In genomic region chr12:32995081-32995834, GRCm38 (mm10) we compare ENCODE assay signal across 10 mouse cellular contexts. TPM values are rescaled to one million over a fixed set of nuclear protein-coding genes. Genes with fewer than 3 reads are reported as not detected.
DNase-seq lines count a peak whose midpoint lies in the region; ATAC-seq and TF ChIP-seq lines count a peak whose summit lies in the region.
"Had no signal": no experiment of that assay in that cellular context is flagged by ENCODE, and none has a peak within 500 bp of the region (broad histone marks: within the 10 kb centered on the region; RNA-seq: fewer than 3 reads in every experiment).

No protein-coding gene starts in this region.

- dilution Hi-C loops in CH12.LX (cut with MboI; ENCODE audit: extremely low pct_ligation_motif_present, extremely low pct_unique_long_range_greater_than_20kb, low sequenced_read_pairs) = no loop called here

- intact Hi-C loops in heart, adult 2 months (cut with DNase I) = no loop called here

- no peaks in the 10 kb centered on the region for H3K9me3 ChIP-seq in forebrain, embryonic 14.5 days (replicated peaks; ENCODE audit: control insufficient read depth, low read length)
- H3K9me3 ChIP-seq in forebrain, postnatal 0 days (ENCODE audit: low read length) = no peaks in the 10 kb centered on the region
- no peaks in the 10 kb centered on the region for H3K9me3 ChIP-seq in CH12.LX (replicated peaks; ENCODE audit: low read length)
- H3K9me3 ChIP-seq in neural tube, embryonic 15.5 days (replicated peaks) = no peaks in the 10 kb centered on the region
- H3K9me3 ChIP-seq: liver, embryonic 15.5 days had no signal

- no peaks in the 10 kb centered on the region for H3K79me2 ChIP-seq in CH12.LX (replicated peaks; ENCODE audit: control insufficient read depth, extremely low read depth, insufficient read depth, poor library complexity, severe bottlenecking)
- no peaks in the 10 kb centered on the region for H3K79me2 ChIP-seq in heart, adult 2 months (replicated peaks; ENCODE audit: control insufficient read depth, insufficient read depth, low read length)

- no peak for TF ChIP-seq CTCF in forebrain, postnatal 0 days (IDR thresholded peaks at IDR 0.05; ENCODE audit: low read depth)
- 0 out of 4 replicates have a peak, but pooled peaks of 1 of the 2 experiments have one; percentile 4 for TF ChIP-seq CTCF in CH12.LX (conservative IDR thresholded peaks at IDR 0.05 in 1 of 2, IDR thresholded peaks at IDR 0.05 in 1 of 2; ENCODE audit: low read depth in 2 of 2, low read length in 2 of 2)
- peak; percentile 23 for TF ChIP-seq CTCF in heart, adult 2 months (IDR thresholded peaks at IDR 0.05)

- WGBS in forebrain, embryonic 14.5 days = 80% methylated on average over 4 of the region's 4 CpGs
- WGBS in forebrain, postnatal 0 days = 81% methylated on average over 4 of the region's 4 CpGs
- WGBS in heart, adult 2 months = 40% methylated on average over 4 of the region's 4 CpGs
- 88% methylated on average over 4 of the region's 4 CpGs for WGBS in neural tube, embryonic 15.5 days

- peak; percentile 17 for DNase-seq in forebrain, embryonic 14.5 days (ENCODE audit: low spot score)
- no peak for DNase-seq in forebrain, postnatal 0 days
- no peak for DNase-seq in CH12.LX (ENCODE audit: extremely low read depth)
- peak; percentile 39 to 55 for DNase-seq in heart, adult 2 months
- peak; percentile 78 to 80 for DNase-seq in lung, adult 18-20 months
- no peak for DNase-seq in neural tube, embryonic 10.5 days (ENCODE audit: extremely low spot score, low spot score)
- no peak for DNase-seq in yolk sac, embryonic 10.5 days (ENCODE audit: low spot score)

- no peaks in the 10 kb centered on the region for H3K27me3 ChIP-seq in forebrain, embryonic 14.5 days (replicated peaks; ENCODE audit: control insufficient read depth, insufficient read depth, low read length)
- H3K27me3 ChIP-seq in forebrain, postnatal 0 days (ENCODE audit: insufficient read depth, low read length) = no peaks in the 10 kb centered on the region
- no peaks in the 10 kb centered on the region for H3K27me3 ChIP-seq in CH12.LX (replicated peaks)
- no peaks in the 10 kb centered on the region for H3K27me3 ChIP-seq in heart, adult 2 months (ENCODE audit: control insufficient read depth, insufficient read depth, low read length)
- H3K27me3 ChIP-seq in neural tube, embryonic 15.5 days (replicated peaks) = no peaks in the 10 kb centered on the region
- H3K27me3 ChIP-seq: liver, embryonic 15.5 days had no signal

- TF ChIP-seq POLR2A in CH12.LX (IDR thresholded peaks at IDR 0.05; ENCODE audit: low read depth, low read length) = no peak
- TF ChIP-seq POLR2A in heart, adult 2 months (IDR thresholded peaks at IDR 0.05; ENCODE audit: insufficient read depth, low read depth, low read length) = no peak

- H3K4me3 ChIP-seq in forebrain, embryonic 14.5 days (ENCODE audit: low read depth, low read length) = no peak overlapping the region
- no peak overlapping the region for H3K4me3 ChIP-seq in forebrain, postnatal 0 days (ENCODE audit: low read depth, low read length)
- H3K4me3 ChIP-seq in CH12.LX (replicated peaks in 1 of 3; ENCODE audit: low read depth in 2 of 3, low read length in 2 of 3, poor library complexity in 1 of 3) = no peak overlapping the region
- no peak overlapping the region for H3K4me3 ChIP-seq in heart, adult 2 months
- H3K4me3 ChIP-seq in neural tube, embryonic 15.5 days (replicated peaks) = no peak overlapping the region
- H3K4me3 ChIP-seq: liver, embryonic 15.5 days had no signal

- TF ChIP-seq RAD21 in CH12.LX (IDR thresholded peaks at IDR 0.05; ENCODE audit: low read depth, low read length) = no peak; the same call in 1 of the 2 replicates

- ATAC-seq in forebrain, embryonic 14.5 days = no peak
- ATAC-seq in forebrain, postnatal 0 days = no peak
- ATAC-seq in neural tube, embryonic 15.5 days (ENCODE audit: low FRiP score) = no peak
- ATAC-seq: inflammation-experienced regulatory T-cells, adult 6 months had no signal

- H3K27ac ChIP-seq in forebrain, embryonic 14.5 days (ENCODE audit: low read depth, low read length) = no peak overlapping the region
- no peak overlapping the region for H3K27ac ChIP-seq in forebrain, postnatal 0 days (ENCODE audit: low read depth, low read length)
- H3K27ac ChIP-seq in CH12.LX (ENCODE audit: insufficient read depth, low read depth) = no peak overlapping the region
- H3K27ac ChIP-seq in heart, adult 2 months = no peak overlapping the region
- H3K27ac ChIP-seq in neural tube, embryonic 15.5 days (replicated peaks) = no peak overlapping the region
- H3K27ac ChIP-seq: liver, embryonic 15.5 days had no signal

- no peak for TF ChIP-seq EP300 in CH12.LX (IDR thresholded peaks at IDR 0.05; ENCODE audit: low read length)
- TF ChIP-seq EP300 in heart, adult 2 months (IDR thresholded peaks at IDR 0.05; ENCODE audit: insufficient read depth, low read depth, low read length) = no peak

- H3K36me3 ChIP-seq in forebrain, embryonic 14.5 days (ENCODE audit: control insufficient read depth, insufficient read depth, low read length) = no peaks in the 10 kb centered on the region
- H3K36me3 ChIP-seq in forebrain, postnatal 0 days (ENCODE audit: insufficient read depth) = no peaks in the 10 kb centered on the region
- H3K36me3 ChIP-seq in CH12.LX (replicated peaks in 1 of 2; ENCODE audit: control insufficient read depth in 1 of 2, insufficient read depth in 1 of 2, low read length in 1 of 2) = no peaks in the 10 kb centered on the region
- no peaks in the 10 kb centered on the region for H3K36me3 ChIP-seq in heart, adult 2 months (ENCODE audit: control insufficient read depth, insufficient read depth, low read length)
- no peaks in the 10 kb centered on the region for H3K36me3 ChIP-seq in neural tube, embryonic 15.5 days
- H3K36me3 ChIP-seq: liver, embryonic 15.5 days had no signal

- H3K9ac ChIP-seq in forebrain, embryonic 14.5 days (ENCODE audit: low read length) = no peak overlapping the region
- H3K9ac ChIP-seq in forebrain, postnatal 0 days = no peak overlapping the region
- no peak overlapping the region for H3K9ac ChIP-seq in CH12.LX (ENCODE audit: insufficient read depth, low read depth)
- no peak overlapping the region for H3K9ac ChIP-seq in heart, adult 2 months (ENCODE audit: low read depth, low read length)
- no peak overlapping the region for H3K9ac ChIP-seq in neural tube, embryonic 15.5 days (replicated peaks)
- H3K9ac ChIP-seq: liver, embryonic 15.5 days had no signal

- H3K4me2 ChIP-seq in forebrain, embryonic 14.5 days (ENCODE audit: low read length) = no peak overlapping the region
- H3K4me2 ChIP-seq in forebrain, postnatal 0 days (ENCODE audit: low read depth) = no peak overlapping the region
- no peak overlapping the region for H3K4me2 ChIP-seq in CH12.LX (ENCODE audit: insufficient read depth, low read depth, poor library complexity, severe bottlenecking)
- no peak overlapping the region for H3K4me2 ChIP-seq in neural tube, embryonic 15.5 days
- H3K4me2 ChIP-seq: liver, embryonic 15.5 days had no signal

- in situ Hi-C loops in CH12.LX (cut with MboI; ENCODE audit: low pct_ligation_motif_present, low pct_unique_long_range_greater_than_20kb, low sequenced_read_pairs) = no loop called here

- H3K4me1 ChIP-seq in forebrain, embryonic 14.5 days (ENCODE audit: control insufficient read depth, insufficient read depth, low read length) = no peaks in the 10 kb centered on the region
- no peaks in the 10 kb centered on the region for H3K4me1 ChIP-seq in forebrain, postnatal 0 days (ENCODE audit: insufficient read depth)
- peaks cover 8 to 57% of the 10 kb centered on the region in 2 experiments for H3K4me1 ChIP-seq in CH12.LX (ENCODE audit: control insufficient read depth in 1 of 2, insufficient read depth in 2 of 2)
- H3K4me1 ChIP-seq in heart, adult 2 months (ENCODE audit: control insufficient read depth, insufficient read depth, low read length) = peaks cover 6% of the 10 kb centered on the region; the same call in 1 of the 2 replicates
- no peaks in the 10 kb centered on the region for H3K4me1 ChIP-seq in neural tube, embryonic 15.5 days
- H3K4me1 ChIP-seq: liver, embryonic 15.5 days had no signal

TF ChIP-seq in CH12.LX, 34 proteins besides CTCF, POLR2A, EP300 and RAD21:
- TF ChIP-seq NRF1 (IDR thresholded peaks at IDR 0.05; ENCODE audit: low read depth, low read length) (0 out of 2 replicates have a peak, but pooled peaks have one; percentile 33), SMC3 (IDR thresholded peaks at IDR 0.05; ENCODE audit: low read depth, low read length) (no peak)

RNA-seq across cellular contexts. Expression of gene Sypl, which starts 41.6 kb away (rescaled TPM):
- 41.7 and 47.2 TPM in 2 replicates for polyA plus RNA-seq in forebrain, embryonic 14.5 days (2014; fragmentation: Nextera tagmentation; extraction: Ambion mirVana)
- 18.5 and 21.3 TPM in 2 replicates for total RNA-seq in forebrain, postnatal 0 days (2014; rRNA removed)
- polyA plus RNA-seq in forebrain, postnatal 0 days (2015; fragmentation: Nextera tagmentation; extraction: Ambion mirVana) = 35.2 and 40.1 TPM in 2 replicates
- total RNA-seq in CH12.LX (2012; rRNA removed) (7.5 and 8.5 TPM in 2 replicates), CH12.LX (2014; rRNA removed) (25.8 and 29.1 TPM in 2 replicates)
- 33.4 and 37.8 TPM in 2 replicates for polyA plus RNA-seq in CH12.LX (2012; ENCODE audit: insufficient read length, low read depth)
- total RNA-seq in heart, adult 2 months (2021) = 10 to 100 TPM; 77.8 to 85.5 TPM
- polyA plus RNA-seq in heart, adult 2 months (2012; rRNA removed) = 75.7 and 120 TPM in 2 replicates
- 39.2 and 57.1 TPM in 2 replicates for polyA plus RNA-seq in neural tube, embryonic 15.5 days (2015; fragmentation: Nextera tagmentation; extraction: Ambion mirVana)

Comparison
In these comparisons a context has a peak if more than half of its experiments do, and no peak if none do; other contexts are left out.
1. DNase-seq: peak in forebrain, embryonic 14.5 days (single experiment), heart, adult 2 months (2 of 2) and lung, adult 18-20 months (2 of 2); none in forebrain, postnatal 0 days (single experiment), CH12.LX (single experiment), neural tube, embryonic 10.5 days (single experiment) and yolk sac, embryonic 10.5 days (single experiment).